Comparison of ENCODE assay signal across 8 mouse cellular contexts in genomic region chr6:128797936-128798771, GRCm38 (mm10). TPM values are rescaled to one million over a fixed set of nuclear protein-coding genes. Genes with fewer than 3 reads are reported as not detected.
DNase-seq lines count a peak whose midpoint lies in the region; ATAC-seq and TF ChIP-seq lines count a peak whose summit lies in the region.

No protein-coding gene starts in this region.

- ATAC-seq in forebrain, embryonic 12.5 days (ENCODE audit: low FRiP score): no peak
- ATAC-seq in intestine, embryonic 15.5 days: no peak
- ATAC-seq in megakaryocyte, adult 5-6 weeks (ENCODE audit: poor library complexity, severe bottlenecking): peak; percentile 2; the same call in 1 of the 2 replicates
- ATAC-seq in stomach, embryonic 16.5 days (ENCODE audit: insufficient read depth, low FRiP score): no peak

- H3K4me2 ChIP-seq in forebrain, embryonic 12.5 days: peak overlapping the region; percentile 59
- peak overlapping the region; percentile 54 for H3K4me2 ChIP-seq in intestine, embryonic 15.5 days (replicated peaks)
- H3K4me2 ChIP-seq in stomach, embryonic 16.5 days (ENCODE audit: low read depth, low read length): peak overlapping the region; percentile 70

- H3K36me3 ChIP-seq in forebrain, embryonic 12.5 days (replicated peaks): no peaks in the 10 kb centered on the region
- H3K36me3 ChIP-seq in intestine, embryonic 15.5 days: no peaks in the 10 kb centered on the region
- H3K36me3 ChIP-seq in stomach, embryonic 16.5 days (ENCODE audit: control insufficient read depth, insufficient read depth, low read length): no peaks in the 10 kb centered on the region

- H3K4me1 ChIP-seq in forebrain, embryonic 12.5 days: peaks cover 9% of the 10 kb centered on the region
- H3K4me1 ChIP-seq in intestine, embryonic 15.5 days (replicated peaks): peaks cover 9% of the 10 kb centered on the region; the same call in 1 of the 2 replicates
- peaks cover 13% of the 10 kb centered on the region for H3K4me1 ChIP-seq in stomach, embryonic 16.5 days (ENCODE audit: control insufficient read depth, insufficient read depth, low read length)

- peak overlapping the region; percentile 50 for H3K9ac ChIP-seq in forebrain, embryonic 12.5 days
- H3K9ac ChIP-seq in intestine, embryonic 15.5 days: no peak overlapping the region
- H3K9ac ChIP-seq in stomach, embryonic 16.5 days (ENCODE audit: low read length): peak overlapping the region; percentile 61

- intact Hi-C loops in gastrocnemius, adult 2 months (cut with DNase I): no loop called here

- DNase-seq in gastrocnemius, adult 2 months: peak; percentile 30
- DNase-seq in gastrocnemius, postnatal 4 days (ENCODE audit: low spot score in 2 of 2): no peak
- peak; percentile 65 for DNase-seq in R1 (ENCODE audit: low read depth, low spot score)
- no peak for DNase-seq in frontal cortex, postnatal 25 days (ENCODE audit: low spot score in 2 of 2)

- peak overlapping the region; percentile 88 for H3K4me3 ChIP-seq in gastrocnemius, adult 2 months
- peak overlapping the region; percentile 57 for H3K4me3 ChIP-seq in forebrain, embryonic 12.5 days (replicated peaks)
- peak overlapping the region; percentile 33 for H3K4me3 ChIP-seq in intestine, embryonic 15.5 days (replicated peaks)
- H3K4me3 ChIP-seq in stomach, embryonic 16.5 days (replicated peaks; ENCODE audit: low read length): peak overlapping the region; percentile 67

- no peaks in the 10 kb centered on the region for H3K27me3 ChIP-seq in forebrain, embryonic 12.5 days
- no peaks in the 10 kb centered on the region for H3K27me3 ChIP-seq in intestine, embryonic 15.5 days (replicated peaks)
- H3K27me3 ChIP-seq in stomach, embryonic 16.5 days (ENCODE audit: control insufficient read depth, insufficient read depth, low read length): no peaks in the 10 kb centered on the region

- TF ChIP-seq CTCF in gastrocnemius, adult 2 months (IDR thresholded peaks at IDR 0.05): no peak

- H3K9me3 ChIP-seq in forebrain, embryonic 12.5 days: no peaks in the 10 kb centered on the region
- no peaks in the 10 kb centered on the region for H3K9me3 ChIP-seq in intestine, embryonic 15.5 days
- H3K9me3 ChIP-seq in stomach, embryonic 16.5 days (replicated peaks; ENCODE audit: control insufficient read depth, low read length): no peaks in the 10 kb centered on the region

- 13% methylated on average over 15 of the region's 15 CpGs for WGBS in forebrain, embryonic 12.5 days
- WGBS in intestine, embryonic 15.5 days: 17% methylated on average over 15 of the region's 15 CpGs
- WGBS in stomach, embryonic 16.5 days: 14% methylated on average over 15 of the region's 15 CpGs

- peak overlapping the region; percentile 92 for H3K27ac ChIP-seq in gastrocnemius, adult 2 months
- no peak overlapping the region for H3K27ac ChIP-seq in forebrain, embryonic 12.5 days
- H3K27ac ChIP-seq in intestine, embryonic 15.5 days: peak overlapping the region; percentile 49
- H3K27ac ChIP-seq in stomach, embryonic 16.5 days (ENCODE audit: low read length): peak overlapping the region; percentile 70

RNA-seq across cellular contexts. Expression of gene Klrb1c, which starts 9.1 kb away (rescaled TPM):
- not detected for total RNA-seq in gastrocnemius, adult 2 months (2021)
- total RNA-seq in gastrocnemius, postnatal 4 days (2021): under 1 TPM; 0.15 to 0.16 TPM
- 0.08 TPM in 1 of 2 replicates, not detected in the other for polyA plus RNA-seq in forebrain, embryonic 12.5 days (2016; fragmentation: Nextera tagmentation; extraction: Ambion mirVana)
- 0.30 and 0.34 TPM in 2 replicates for polyA plus RNA-seq in intestine, embryonic 15.5 days (2015; fragmentation: Nextera tagmentation; extraction: Ambion mirVana)
- total RNA-seq in megakaryocyte, adult 5-6 weeks (2015): 4.7 and 10.0 TPM in 2 replicates
- total RNA-seq in megakaryocyte, adult 5-6 weeks (2017): 6.8 and 8.4 TPM in 2 replicates
- 0.25 and 0.27 TPM in 2 replicates for polyA plus RNA-seq in stomach, embryonic 16.5 days (2015; fragmentation: Nextera tagmentation; extraction: Ambion mirVana)

RNA-seq across cellular contexts. Expression of gene Gm44511, which starts 28.0 kb away (rescaled TPM):
- not detected for total RNA-seq in gastrocnemius, adult 2 months (2021)
- not detected for total RNA-seq in gastrocnemius, postnatal 4 days (2021)
- polyA plus RNA-seq in forebrain, embryonic 12.5 days (2016; fragmentation: Nextera tagmentation; extraction: Ambion mirVana): not detected in 2 replicates
- polyA plus RNA-seq in intestine, embryonic 15.5 days (2015; fragmentation: Nextera tagmentation; extraction: Ambion mirVana): not detected in 2 replicates
- 2.7 TPM in 1 of 2 replicates, not detected in the other for total RNA-seq in megakaryocyte, adult 5-6 weeks (2015)
- 3.4 TPM in 1 of 2 replicates, not detected in the other for total RNA-seq in megakaryocyte, adult 5-6 weeks (2017)
- polyA plus RNA-seq in stomach, embryonic 16.5 days (2015; fragmentation: Nextera tagmentation; extraction: Ambion mirVana): 0.44 TPM in 1 of 2 replicates, not detected in the other

RNA-seq across cellular contexts. Expression of gene Klrb1b, which starts 28.0 kb away (rescaled TPM):
- not detected for total RNA-seq in gastrocnemius, adult 2 months (2021)
- not detected for total RNA-seq in gastrocnemius, postnatal 4 days (2021)
- polyA plus RNA-seq in forebrain, embryonic 12.5 days (2016; fragmentation: Nextera tagmentation; extraction: Ambion mirVana): not detected in 2 replicates
- polyA plus RNA-seq in intestine, embryonic 15.5 days (2015; fragmentation: Nextera tagmentation; extraction: Ambion mirVana): 1.2 TPM in 2 replicates
- 4.5 and 11.2 TPM in 2 replicates for total RNA-seq in megakaryocyte, adult 5-6 weeks (2015)
- total RNA-seq in megakaryocyte, adult 5-6 weeks (2017): 2.6 and 3.6 TPM in 2 replicates
- polyA plus RNA-seq in stomach, embryonic 16.5 days (2015; fragmentation: Nextera tagmentation; extraction: Ambion mirVana): 0.56 and 0.81 TPM in 2 replicates

Comparison
In these comparisons a context has a peak if more than half of its experiments do, and no peak if none do; other contexts are left out.
1. DNase-seq: peak in gastrocnemius, adult 2 months (single experiment) and R1 (single experiment); none in gastrocnemius, postnatal 4 days (0 of 2) and frontal cortex, postnatal 25 days (0 of 2).
2. H3K4me3 ChIP-seq: peak in every context shown above with its lines; median percentile 88 in gastrocnemius, adult 2 months; 67 in stomach, embryonic 16.5 days; 57 in forebrain, embryonic 12.5 days; 33 in intestine, embryonic 15.5 days.
3. RNA of gene Klrb1c, which starts 9.1 kb away (total RNA-seq): 4.7 to 10.0 TPM in megakaryocyte, adult 5-6 weeks; 0.15 to 0.16 TPM in gastrocnemius, postnatal 4 days and not detected in gastrocnemius, adult 2 months; every median in the first group is over 4 times any median in the second.
4. Peak in every context shown above with its lines, with median percentiles within 50 percentile points of each other: H3K4me2 ChIP-seq.